Mouse (Mus musculus): ENCODE results near the gene Htr1f. TPM values are rescaled to one million over a fixed set of nuclear protein-coding genes. Genes with fewer than 3 reads are reported as not detected.
A peak's percentile ranks its signal among the peaks of the same experiment; 100 is the strongest.

Gene Htr1f
- total and polyA plus RNA-seq, 3 experiments = not detected

- Histone ChIP-seq H3K27me3 (ENCODE audit: control insufficient read depth in 1 of 2, insufficient read depth in 2 of 2, low read length in 2 of 2) (no peaks in the 10 kb centered on the region), H3K27ac (ENCODE audit: control insufficient read depth, low read depth, low read length) (peak overlapping the region; percentile 23; the same call in 1 of the 2 replicates), H3K9me3 (replicated peaks; ENCODE audit: insufficient read depth, low read length) (no peaks in the 10 kb centered on the region), H3K79me2 (ENCODE audit: control insufficient read depth, insufficient read depth, low read length, poor library complexity) (no peaks in the 10 kb centered on the region), H3K9ac (ENCODE audit: control insufficient read depth, low read depth, low read length, poor library complexity, severe bottlenecking) (no peak overlapping the region), H3K4me3 (ENCODE audit: control insufficient read depth in 1 of 2, insufficient read depth in 1 of 2, low read depth in 2 of 2, low read length in 2 of 2) (no peak overlapping the region), H3K4me1 (ENCODE audit: control insufficient read depth in 1 of 2, insufficient read depth in 2 of 2, low read length in 2 of 2) (peaks cover 0 to 5% of the 10 kb centered on the region in 2 experiments; a peak in 3 of 4 replicates), H3K36me3 (ENCODE audit: control insufficient read depth in 1 of 2, insufficient read depth in 2 of 2, low read length in 2 of 2) (peaks cover 0 to 14% of the 10 kb centered on the region in 2 experiments; a peak in 2 of 4 replicates)
- peak; percentile 56 for DNase-seq (ENCODE audit: low read depth, low spot score)
- no peak for TF ChIP-seq MAZ (IDR thresholded peaks at IDR 0.05; ENCODE audit: low read depth, low read length)
- TF ChIP-seq GATA1 (IDR thresholded peaks at IDR 0.05; ENCODE audit: low read depth, low read length) = peak; percentile 77
- TF ChIP-seq EP300 (IDR thresholded peaks at IDR 0.05; ENCODE audit: low read depth in 1 of 2, low read length in 2 of 2) = peak; percentile 64 to 72
- peak; percentile 36; the same call in 1 of the 2 replicates for TF ChIP-seq TCF12 (IDR thresholded peaks at IDR 0.05; ENCODE audit: low read depth, low read length)
Measured at GRCm38 (mm10) chr16:64987049-64987448, 118.6 kb downstream of the Htr1f start.

GRCm38 (mm10) chr16:64974636-64975035, 131.0 kb downstream of the Htr1f start:
- H3K9ac ChIP-seq (ENCODE audit: control insufficient read depth, low read depth, low read length, poor library complexity, severe bottlenecking) = no peak overlapping the region
- H3K27ac ChIP-seq (ENCODE audit: control insufficient read depth, low read depth, low read length) = no peak overlapping the region
- peaks cover 0 to 2% of the 10 kb centered on the region in 2 experiments; a peak in 1 of 4 replicates for H3K27me3 ChIP-seq (ENCODE audit: control insufficient read depth in 1 of 2, insufficient read depth in 2 of 2, low read length in 2 of 2)
- no peak for DNase-seq (ENCODE audit: low read depth, low spot score)
- H3K4me3 ChIP-seq (ENCODE audit: control insufficient read depth in 1 of 2, insufficient read depth in 1 of 2, low read depth in 2 of 2, low read length in 2 of 2) = no peak overlapping the region
- H3K79me2 ChIP-seq (ENCODE audit: control insufficient read depth, insufficient read depth, low read length, poor library complexity) = no peaks in the 10 kb centered on the region
- H3K36me3 ChIP-seq (ENCODE audit: control insufficient read depth in 1 of 2, insufficient read depth in 2 of 2, low read length in 2 of 2) = no peaks in the 10 kb centered on the region
- H3K9me3 ChIP-seq (replicated peaks; ENCODE audit: insufficient read depth, low read length) = no peaks in the 10 kb centered on the region
- TF ChIP-seq E2F4 (IDR thresholded peaks at IDR 0.05; ENCODE audit: borderline replicate concordance, low read depth, low read length) (no peak), UBTF (IDR thresholded peaks at IDR 0.05; ENCODE audit: borderline replicate concordance, insufficient read depth, low read depth, low read length) (no peak), POLR2AphosphoS2 (IDR thresholded peaks at IDR 0.05; ENCODE audit: low read length) (no peak)
- no peaks in the 10 kb centered on the region for H3K4me1 ChIP-seq (ENCODE audit: control insufficient read depth in 1 of 2, insufficient read depth in 2 of 2, low read length in 2 of 2)

GRCm38 (mm10) chr16:64973533-64974305, 131.9 kb downstream of the Htr1f start:
- no peak overlapping the region for H3K4me3 ChIP-seq (ENCODE audit: control insufficient read depth in 1 of 2, insufficient read depth in 1 of 2, low read depth in 2 of 2, low read length in 2 of 2)
- TF ChIP-seq RAD21 (IDR thresholded peaks at IDR 0.05; ENCODE audit: low read depth, low read length) (no peak), USF1 (IDR thresholded peaks at IDR 0.05; ENCODE audit: low read depth, low read length) (no peak), EP300 (IDR thresholded peaks at IDR 0.05; ENCODE audit: low read depth in 1 of 2, low read length in 2 of 2) (no peak)
- no peaks in the 10 kb centered on the region for H3K4me1 ChIP-seq (ENCODE audit: control insufficient read depth in 1 of 2, insufficient read depth in 2 of 2, low read length in 2 of 2)
- H3K27ac ChIP-seq (ENCODE audit: control insufficient read depth, low read depth, low read length) = no peak overlapping the region
- no peak for DNase-seq (ENCODE audit: low read depth, low spot score)
- peaks cover 0 to 2% of the 10 kb centered on the region in 2 experiments; a peak in 1 of 4 replicates for H3K27me3 ChIP-seq (ENCODE audit: control insufficient read depth in 1 of 2, insufficient read depth in 2 of 2, low read length in 2 of 2)
- H3K9ac ChIP-seq (ENCODE audit: control insufficient read depth, low read depth, low read length, poor library complexity, severe bottlenecking) = no peak overlapping the region
- H3K36me3 ChIP-seq (ENCODE audit: control insufficient read depth in 1 of 2, insufficient read depth in 2 of 2, low read length in 2 of 2) = no peaks in the 10 kb centered on the region
- no peaks in the 10 kb centered on the region for H3K79me2 ChIP-seq (ENCODE audit: control insufficient read depth, insufficient read depth, low read length, poor library complexity)
- H3K9me3 ChIP-seq (replicated peaks; ENCODE audit: insufficient read depth, low read length) = no peaks in the 10 kb centered on the region
